Mouse (Mus musculus): ENCODE measurements at regions not wholly inside any gene's neighbourhood (a gene's known extent, or its start where the extent isn't known, plus 50 kb on each side); places are given as distances from the start of the nearest gene placed in this dataset.

DNA sequence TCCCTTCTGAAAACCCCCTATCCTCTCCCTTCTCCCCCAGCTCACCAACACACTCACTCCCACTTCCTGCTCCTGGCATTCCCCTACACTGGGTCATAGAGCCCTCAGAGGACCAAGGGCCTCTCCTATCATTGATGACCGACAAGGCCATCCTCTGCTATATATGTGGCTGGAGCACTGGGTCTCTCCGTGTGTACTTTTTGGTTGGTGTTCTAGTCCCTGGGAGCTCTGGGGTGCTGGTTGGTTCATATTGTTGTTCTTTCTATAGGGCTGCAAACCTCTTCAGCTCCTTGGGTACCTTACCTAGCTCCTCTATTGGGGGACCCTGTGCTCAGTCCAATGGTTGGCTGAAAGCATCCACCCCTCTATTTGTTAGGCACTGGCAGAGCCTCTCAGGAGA is 523.2 kb downstream of the Col12a1 start:
- TF ChIP-seq POLR2A (IDR thresholded peaks at IDR 0.05; ENCODE audit: low read depth, low read length) (no peak), POLR2AphosphoS2 (IDR thresholded peaks at IDR 0.05; ENCODE audit: low read depth, low read length) (no peak), EP300 (IDR thresholded peaks at IDR 0.05; ENCODE audit: low read length) (no peak), CTCF (conservative IDR thresholded peaks at IDR 0.05 in 1 of 2, IDR thresholded peaks at IDR 0.05 in 1 of 2; ENCODE audit: low read depth in 2 of 2, low read length in 2 of 2) (no peak), JUND (conservative IDR thresholded peaks at IDR 0.05; ENCODE audit: low read depth, low read length) (no peak), MAZ (IDR thresholded peaks at IDR 0.05; ENCODE audit: low read depth, low read length) (no peak), MAFK (IDR thresholded peaks at IDR 0.05; ENCODE audit: insufficient replicate concordance, low read length) (no peak), CHD1 (IDR thresholded peaks at IDR 0.05; ENCODE audit: low read depth, low read length) (no peak), RCOR1 (conservative IDR thresholded peaks at IDR 0.05; ENCODE audit: low read depth, low read length) (no peak)
